Mouse (Mus musculus): ENCODE measurements around the gene Dicer1. TPM values are rescaled to one million over a fixed set of nuclear protein-coding genes. Genes with fewer than 3 reads are reported as not detected.
"Not testable (repeated sequence)": the region's sequence is repeated elsewhere in the genome, so short reads cannot be mapped to it uniquely, and the experiment has no call there.

Gene Dicer1
- polyA plus RNA-seq, 1 experiment from 2014 or later = 21.4 TPM

DNA sequence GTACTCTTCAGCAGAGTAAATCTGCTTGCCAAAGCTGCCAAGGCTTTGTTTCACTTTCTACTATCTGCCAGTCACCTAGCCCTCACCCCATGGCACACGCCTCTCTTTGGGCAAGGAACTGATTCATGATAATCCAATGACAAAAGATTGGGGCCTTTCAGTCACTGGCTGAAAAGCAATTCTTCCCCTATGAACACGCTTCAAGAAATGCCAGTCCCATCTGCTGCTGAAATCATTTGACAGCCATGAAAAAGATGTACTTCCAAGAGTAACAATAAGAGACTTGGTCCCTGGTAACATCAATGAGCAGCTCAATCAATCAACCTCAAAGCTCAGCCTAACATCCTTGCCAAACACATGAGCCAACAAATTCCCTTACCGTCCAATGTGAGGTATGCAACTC, 15.8 kb downstream of the Dicer1 start:
- Histone ChIP-seq H3K4me2 (ENCODE audit: low read length) (no peak overlapping the region), H3K9ac (ENCODE audit: low read length) (no peak overlapping the region), H3K4me1 (ENCODE audit: control insufficient read depth, insufficient read depth, low read length) (peaks cover 51% of the 10 kb centered on the region), H3K27ac (ENCODE audit: low read depth, low read length) (no peak overlapping the region), H3K4me3 (ENCODE audit: low read depth, low read length) (no peak overlapping the region), H3K27me3 (replicated peaks; ENCODE audit: control insufficient read depth, insufficient read depth, low read length) (no peaks in the 10 kb centered on the region), H3K36me3 (ENCODE audit: control insufficient read depth, insufficient read depth, low read length) (peaks cover 5% of the 10 kb centered on the region), H3K9me3 (replicated peaks; ENCODE audit: control insufficient read depth, low read length) (no peaks in the 10 kb centered on the region)
- 10% methylated on average over 3 of the region's 3 CpGs for WGBS
- DNase-seq (ENCODE audit: low spot score) (peak; percentile 57), ATAC-seq (peak; percentile 11; the same call in 1 of the 2 replicates)

DNA sequence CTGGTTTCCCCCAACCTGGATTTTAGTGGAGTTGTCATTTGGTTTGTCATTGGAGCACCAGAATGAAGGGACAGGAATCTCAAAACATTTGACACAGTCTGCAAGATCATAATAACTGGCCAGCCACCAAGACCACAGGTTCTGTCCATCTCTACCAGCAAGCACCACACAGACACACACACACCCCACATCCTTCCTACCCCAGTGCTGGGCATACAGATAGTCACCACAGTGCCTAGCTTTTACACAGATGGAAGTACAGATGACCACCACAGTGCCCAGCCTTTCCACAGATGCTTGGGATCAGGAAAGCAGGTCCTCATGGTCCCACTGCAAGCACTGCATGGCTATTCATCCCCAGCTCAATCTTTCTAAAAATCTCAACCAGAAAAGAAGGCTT, 18.6 kb downstream of the Dicer1 start:
- H3K27ac ChIP-seq (ENCODE audit: low read depth, low read length) = no peak overlapping the region
- H3K4me2 ChIP-seq (ENCODE audit: low read length) = no peak overlapping the region
- peaks cover 33% of the 10 kb centered on the region for H3K4me1 ChIP-seq (ENCODE audit: control insufficient read depth, insufficient read depth, low read length)
- no peak overlapping the region for H3K9ac ChIP-seq (ENCODE audit: low read length)
- H3K9me3 ChIP-seq (replicated peaks; ENCODE audit: control insufficient read depth, low read length) = no peaks in the 10 kb centered on the region
- DNase-seq (ENCODE audit: low spot score) (no peak), ATAC-seq (no peak)
- peaks cover 32% of the 10 kb centered on the region for H3K36me3 ChIP-seq (ENCODE audit: control insufficient read depth, insufficient read depth, low read length)
- H3K4me3 ChIP-seq (ENCODE audit: low read depth, low read length) = no peak overlapping the region
- H3K27me3 ChIP-seq (replicated peaks; ENCODE audit: control insufficient read depth, insufficient read depth, low read length) = no peaks in the 10 kb centered on the region

- H3K9me3 ChIP-seq (replicated peaks; ENCODE audit: control insufficient read depth, low read length) = no peaks in the 10 kb centered on the region
- H3K9ac ChIP-seq (ENCODE audit: low read length) = no peak overlapping the region
- H3K27me3 ChIP-seq (replicated peaks; ENCODE audit: control insufficient read depth, insufficient read depth, low read length) = no peaks in the 10 kb centered on the region
- DNase-seq (ENCODE audit: low spot score) (peak; percentile 64), ATAC-seq (peak; percentile 76)
- no peak overlapping the region for H3K4me3 ChIP-seq (ENCODE audit: low read depth, low read length)
- peaks cover 46% of the 10 kb centered on the region for H3K36me3 ChIP-seq (ENCODE audit: control insufficient read depth, insufficient read depth, low read length)
- H3K27ac ChIP-seq (ENCODE audit: low read depth, low read length) = no peak overlapping the region
- H3K4me1 ChIP-seq (ENCODE audit: control insufficient read depth, insufficient read depth, low read length) = peaks cover 26% of the 10 kb centered on the region; the same call in 1 of the 2 replicates
- no peak overlapping the region for H3K4me2 ChIP-seq (ENCODE audit: low read length)
- WGBS = 3% methylated on average over 3 of the region's 3 CpGs
These were observed 20.0 kb downstream of the Dicer1 start for GRCm38 (mm10) chr12:104731782-104732181.

- 78% methylated on average over 2 of the region's 2 CpGs for WGBS
- not testable (repeated sequence) for H3K27ac ChIP-seq (ENCODE audit: low read depth, low read length); DNase-seq (ENCODE audit: low spot score); H3K4me1 ChIP-seq (ENCODE audit: control insufficient read depth, insufficient read depth, low read length); H3K4me2 ChIP-seq (ENCODE audit: low read length); H3K4me3 ChIP-seq (ENCODE audit: low read depth, low read length); H3K9me3 ChIP-seq (replicated peaks; ENCODE audit: control insufficient read depth, low read length); ATAC-seq; H3K27me3 ChIP-seq (replicated peaks; ENCODE audit: control insufficient read depth, insufficient read depth, low read length); H3K9ac ChIP-seq (ENCODE audit: low read length)
- H3K36me3 ChIP-seq (ENCODE audit: control insufficient read depth, insufficient read depth, low read length) = peaks cover 81% of the 10 kb centered on the region
These were observed 25.3 kb downstream of the Dicer1 start for GRCm38 (mm10) chr12:104726436-104726835.

- no peaks in the 10 kb centered on the region for H3K27me3 ChIP-seq (replicated peaks; ENCODE audit: control insufficient read depth, insufficient read depth, low read length)
- no peak overlapping the region for H3K9ac ChIP-seq (ENCODE audit: low read length)
- no peak for DNase-seq (ENCODE audit: low spot score)
- H3K4me2 ChIP-seq (ENCODE audit: low read length) = no peak overlapping the region
- H3K36me3 ChIP-seq (ENCODE audit: control insufficient read depth, insufficient read depth, low read length) = peaks cover 67% of the 10 kb centered on the region
- WGBS = 97% methylated on average over 10 of the region's 10 CpGs
- H3K4me3 ChIP-seq (ENCODE audit: low read depth, low read length) = no peak overlapping the region
- ATAC-seq = no peak
- no peaks in the 10 kb centered on the region for H3K4me1 ChIP-seq (ENCODE audit: control insufficient read depth, insufficient read depth, low read length)
- H3K9me3 ChIP-seq (replicated peaks; ENCODE audit: control insufficient read depth, low read length) = no peaks in the 10 kb centered on the region
- H3K27ac ChIP-seq (ENCODE audit: low read depth, low read length) = no peak overlapping the region
These were observed 29.7 kb downstream of the Dicer1 start for GRCm38 (mm10) chr12:104722056-104722455.

- Histone ChIP-seq H3K4me3 (ENCODE audit: low read depth, low read length) (no peak overlapping the region), H3K27ac (ENCODE audit: low read depth, low read length) (no peak overlapping the region), H3K9me3 (replicated peaks; ENCODE audit: control insufficient read depth, low read length) (no peaks in the 10 kb centered on the region), H3K27me3 (replicated peaks; ENCODE audit: control insufficient read depth, insufficient read depth, low read length) (no peaks in the 10 kb centered on the region), H3K36me3 (ENCODE audit: control insufficient read depth, insufficient read depth, low read length) (peaks cover 64% of the 10 kb centered on the region), H3K4me1 (ENCODE audit: control insufficient read depth, insufficient read depth, low read length) (no peaks in the 10 kb centered on the region), H3K9ac (ENCODE audit: low read length) (no peak overlapping the region), H3K4me2 (ENCODE audit: low read length) (no peak overlapping the region)
- DNase-seq (ENCODE audit: low spot score) = no peak
- 85% methylated on average over 3 of the region's 3 CpGs for WGBS
- no peak for ATAC-seq
These were observed 30.7 kb downstream of the Dicer1 start for GRCm38 (mm10) chr12:104721011-104721410.

- Histone ChIP-seq H3K27ac (ENCODE audit: low read depth, low read length) (no peak overlapping the region), H3K9me3 (replicated peaks; ENCODE audit: control insufficient read depth, low read length) (no peaks in the 10 kb centered on the region), H3K4me2 (ENCODE audit: low read length) (no peak overlapping the region), H3K27me3 (replicated peaks; ENCODE audit: control insufficient read depth, insufficient read depth, low read length) (no peaks in the 10 kb centered on the region), H3K36me3 (ENCODE audit: control insufficient read depth, insufficient read depth, low read length) (peaks cover 71% of the 10 kb centered on the region), H3K4me3 (ENCODE audit: low read depth, low read length) (no peak overlapping the region), H3K4me1 (ENCODE audit: control insufficient read depth, insufficient read depth, low read length) (no peaks in the 10 kb centered on the region), H3K9ac (ENCODE audit: low read length) (no peak overlapping the region)
- WGBS = 63% methylated on average over 5 of the region's 5 CpGs
- DNase-seq (ENCODE audit: low spot score) (peak; percentile 24), ATAC-seq (0 out of 2 replicates have a peak, but pooled peaks have one; percentile 26)
These were observed 32.8 kb downstream of the Dicer1 start for GRCm38 (mm10) chr12:104718956-104719355.

DNA sequence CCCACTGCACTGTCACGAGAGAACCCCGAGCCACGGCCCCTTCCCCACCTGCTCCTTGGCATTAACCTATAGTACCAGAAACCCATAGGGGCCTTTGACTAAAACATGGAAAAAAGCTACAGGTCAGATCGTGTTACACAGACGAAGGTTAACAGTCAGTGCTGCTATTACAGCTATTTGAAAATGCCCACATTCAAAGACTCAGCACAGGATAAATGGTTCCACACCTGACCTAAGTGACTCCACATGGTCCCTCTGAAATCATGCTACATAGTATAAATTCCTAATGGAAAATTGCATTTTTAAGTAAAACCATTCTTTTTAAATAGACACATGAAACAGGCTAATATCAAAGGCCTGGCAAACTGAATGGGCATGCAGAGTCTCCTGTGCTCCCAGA, 35.3 kb downstream of the Dicer1 start:
- 92% methylated on average over 5 of the region's 5 CpGs for WGBS
- Histone ChIP-seq H3K9me3 (replicated peaks; ENCODE audit: control insufficient read depth, low read length) (no peaks in the 10 kb centered on the region), H3K4me1 (ENCODE audit: control insufficient read depth, insufficient read depth, low read length) (no peaks in the 10 kb centered on the region), H3K4me3 (ENCODE audit: low read depth, low read length) (no peak overlapping the region), H3K27me3 (replicated peaks; ENCODE audit: control insufficient read depth, insufficient read depth, low read length) (no peaks in the 10 kb centered on the region), H3K4me2 (ENCODE audit: low read length) (no peak overlapping the region), H3K27ac (ENCODE audit: low read depth, low read length) (no peak overlapping the region), H3K36me3 (ENCODE audit: control insufficient read depth, insufficient read depth, low read length) (peaks cover 74% of the 10 kb centered on the region), H3K9ac (ENCODE audit: low read length) (no peak overlapping the region)
- no peak for ATAC-seq
- no peak for DNase-seq (ENCODE audit: low spot score)

DNA sequence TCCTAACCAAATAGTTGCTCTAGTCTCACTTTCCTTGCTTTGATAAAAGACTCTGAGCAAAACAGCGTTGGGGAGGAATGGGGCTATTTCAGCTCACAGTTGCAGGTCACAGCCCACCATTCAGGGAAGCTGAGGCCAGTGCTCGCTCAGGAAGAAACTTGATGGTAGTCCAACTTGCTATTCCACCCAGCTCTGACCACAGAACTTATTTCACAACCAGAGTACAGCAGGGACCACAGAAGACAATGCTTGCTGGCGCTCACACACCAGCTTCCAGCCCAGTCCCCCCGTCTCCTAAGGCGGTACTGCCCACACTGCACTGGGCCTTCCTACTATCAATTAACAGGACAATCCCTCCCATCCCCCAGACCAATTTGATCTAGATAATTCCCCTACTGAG, 36.3 kb downstream of the Dicer1 start:
- ATAC-seq (no peak), DNase-seq (ENCODE audit: low spot score) (no peak)
- no peak overlapping the region for H3K4me2 ChIP-seq (ENCODE audit: low read length)
- no peaks in the 10 kb centered on the region for H3K4me1 ChIP-seq (ENCODE audit: control insufficient read depth, insufficient read depth, low read length)
- H3K36me3 ChIP-seq (ENCODE audit: control insufficient read depth, insufficient read depth, low read length) = peaks cover 78% of the 10 kb centered on the region
- no peak overlapping the region for H3K4me3 ChIP-seq (ENCODE audit: low read depth, low read length)
- H3K27ac ChIP-seq (ENCODE audit: low read depth, low read length) = no peak overlapping the region
- 79% methylated on average over 5 of the region's 5 CpGs for WGBS
- H3K9me3 ChIP-seq (replicated peaks; ENCODE audit: control insufficient read depth, low read length) = no peaks in the 10 kb centered on the region
- no peaks in the 10 kb centered on the region for H3K27me3 ChIP-seq (replicated peaks; ENCODE audit: control insufficient read depth, insufficient read depth, low read length)
- H3K9ac ChIP-seq (ENCODE audit: low read length) = no peak overlapping the region

All from forebrain, embryonic 14.5 days (tissue).